Mouse (Mus musculus) MEL (cell line): Measurements from ENCODE around the gene Ubash3b.

Source experiments
- CTCF ChIP-seq, 3 experiments: IDR thresholded peaks in 2 of 3; conservative IDR thresholded peaks in 1 of 3; 2 replicates each; pipeline ENCODE4 v1.5.1; 2011 to 2012; ENCODE audit warnings: low read length in 3 of 3, low read depth in 2 of 3, mild to moderate bottlenecking in 2 of 3, improper control_type of control experiment in 1 of 3, inconsistent platforms in 1 of 3, mixed read lengths in 1 of 3, moderate library complexity in 1 of 3; ENCODE audit not compliant: control insufficient read depth in 1 of 3, insufficient read depth in 1 of 3, poor library complexity in 1 of 3, severe bottlenecking in 1 of 3
- KAT2A ChIP-seq: conservative IDR thresholded peaks from 2 replicates; pipeline ENCODE4 v1.6.1; 2012; ENCODE audit warnings: low read depth, low read length, improper control_type of control experiment, inconsistent platforms
- NRF1 ChIP-seq: IDR thresholded peaks from 2 replicates; pipeline ENCODE4 v1.6.1; 2014; ENCODE audit warnings: low read depth, mild to moderate bottlenecking, inconsistent platforms, low read length, improper control_type of control experiment, moderate library complexity; ENCODE audit not compliant: poor library complexity, insufficient read depth, severe bottlenecking
- POLR2A ChIP-seq, 2 experiments: IDR thresholded peaks; 2 replicates each; pipeline ENCODE4 v1.6.1; 2011 to 2012; ENCODE audit warnings: low read length in 2 of 2, mild to moderate bottlenecking in 2 of 2, control low read depth in 1 of 2, improper control_type of control experiment in 1 of 2, low read depth in 1 of 2, moderate library complexity in 1 of 2; ENCODE audit not compliant: control insufficient read depth in 1 of 2, insufficient read depth in 1 of 2, poor library complexity in 1 of 2
- POLR2AphosphoS2 ChIP-seq: IDR thresholded peaks from 2 replicates; pipeline ENCODE4 v1.6.1; 2011; ENCODE audit warnings: low read length, improper control_type of control experiment
- TCF12 ChIP-seq: IDR thresholded peaks from 2 replicates; pipeline ENCODE4 v1.6.1; 2014; ENCODE audit warnings: low read depth, mild to moderate bottlenecking, inconsistent platforms, low read length, improper control_type of control experiment, moderate library complexity

- TF ChIP-seq NRF1 (no peak), TCF12 (no peak), CTCF (IDR thresholded peaks at IDR 0.05 in 2 of 3, conservative IDR thresholded peaks at IDR 0.05 in 1 of 3; ENCODE audit: control insufficient read depth in 1 of 3, insufficient read depth in 1 of 3, low read depth in 2 of 3, low read length in 3 of 3, poor library complexity in 1 of 3, severe bottlenecking in 1 of 3) (no peak), KAT2A (no peak), POLR2A (IDR thresholded peaks at IDR 0.05; ENCODE audit: control insufficient read depth in 1 of 2, insufficient read depth in 1 of 2, low read depth in 1 of 2, low read length in 2 of 2, poor library complexity in 1 of 2) (no peak), POLR2AphosphoS2 (no peak)
Observed at GRCm38 (mm10) chr9:41153050-41153449, 8.4 kb downstream of the Ubash3b start.
